Mouse (Mus musculus): ENCODE measurements around the gene Slc30a5.

DNA sequence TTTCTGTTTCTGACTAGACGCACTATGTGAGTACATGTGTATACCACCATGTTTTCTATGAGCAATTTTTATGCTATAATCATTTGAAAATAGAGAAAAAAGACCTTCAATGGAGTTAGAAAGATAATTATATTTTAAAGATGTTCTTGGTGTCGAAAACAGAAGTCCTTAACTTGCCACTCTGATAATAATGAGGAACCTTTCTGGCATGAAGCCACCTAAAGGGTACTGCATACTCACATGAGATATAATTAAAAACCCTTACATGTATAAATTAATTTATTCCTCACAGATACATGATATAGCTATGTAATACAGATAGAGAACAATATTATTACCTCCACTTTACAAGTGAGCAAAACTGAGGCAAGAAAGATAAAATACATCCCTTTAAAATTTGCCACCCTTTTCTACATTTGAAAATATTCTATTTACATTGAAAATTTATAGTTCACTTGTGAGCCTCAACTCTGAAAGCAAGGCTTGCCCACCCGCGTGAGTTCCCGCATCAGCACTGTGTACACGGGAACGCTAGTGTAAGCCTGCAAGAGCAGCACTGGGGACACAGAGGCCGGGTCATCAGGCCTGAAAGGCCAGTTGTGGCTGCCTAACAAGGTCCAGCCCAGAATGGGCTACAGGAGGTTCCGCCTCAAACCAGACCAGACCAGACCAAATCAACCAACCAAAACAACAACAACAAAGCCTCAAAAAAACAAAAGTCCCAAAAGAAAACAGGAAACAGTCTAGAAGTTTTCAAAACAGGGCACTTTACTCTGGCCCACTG, 7.4 kb downstream of the Slc30a5 start:
- no peak for TF ChIP-seq CTCF (IDR thresholded peaks at IDR 0.05; ENCODE audit: insufficient read depth, low read length)
- no peak for TF ChIP-seq POLR2A (IDR thresholded peaks at IDR 0.05; ENCODE audit: borderline replicate concordance, extremely low read depth, low read depth, low read length)

All from lung, adult 2 months (tissue).